Mouse (Mus musculus): Measurements from ENCODE around the gene Lpcat1.

Lpcat1 gene

DNA sequence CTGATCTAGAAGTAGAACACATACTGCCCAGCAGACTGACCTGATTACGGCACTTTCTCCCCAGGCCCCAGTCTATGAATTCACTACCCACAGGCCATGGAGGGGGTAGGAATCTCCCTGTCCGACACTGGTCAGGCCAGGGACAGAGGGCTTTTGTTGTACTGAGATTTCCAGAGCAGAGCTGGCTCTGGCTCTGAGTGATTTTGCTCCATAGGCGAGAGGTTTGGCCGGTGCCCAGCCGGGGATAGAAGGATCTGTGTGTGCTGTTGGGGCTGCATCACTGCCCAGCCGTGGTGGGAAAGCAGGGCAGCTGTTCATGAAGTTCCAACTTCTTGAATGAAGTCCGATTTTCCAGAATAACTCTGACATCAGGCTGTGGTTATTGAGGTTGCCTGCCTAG, 20.1 kb upstream of the Lpcat1 start:
- peak; percentile 27 for DNase-seq (ENCODE audit: low read depth, low spot score)

DNA sequence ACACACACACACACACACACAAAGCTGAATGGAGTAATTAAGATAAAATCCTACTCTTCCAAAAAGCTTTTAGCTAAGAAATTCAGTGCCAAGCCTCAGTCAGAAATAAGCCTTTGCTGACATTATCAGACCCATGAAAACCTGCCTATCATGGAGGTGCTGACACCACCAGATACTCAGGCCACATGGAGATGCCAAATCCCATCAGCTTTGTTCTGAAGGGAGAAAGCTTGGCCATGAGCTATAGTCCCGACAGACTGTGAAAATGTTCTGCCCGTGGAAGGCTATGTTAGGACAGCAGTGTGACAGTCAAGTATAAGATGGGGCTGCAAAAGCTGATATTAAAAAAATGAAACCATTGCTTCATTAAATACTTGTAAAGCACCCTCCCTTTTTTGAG, 19.5 kb upstream of the Lpcat1 start:
- DNase-seq (ENCODE audit: low read depth, low spot score), result no peak

DNA sequence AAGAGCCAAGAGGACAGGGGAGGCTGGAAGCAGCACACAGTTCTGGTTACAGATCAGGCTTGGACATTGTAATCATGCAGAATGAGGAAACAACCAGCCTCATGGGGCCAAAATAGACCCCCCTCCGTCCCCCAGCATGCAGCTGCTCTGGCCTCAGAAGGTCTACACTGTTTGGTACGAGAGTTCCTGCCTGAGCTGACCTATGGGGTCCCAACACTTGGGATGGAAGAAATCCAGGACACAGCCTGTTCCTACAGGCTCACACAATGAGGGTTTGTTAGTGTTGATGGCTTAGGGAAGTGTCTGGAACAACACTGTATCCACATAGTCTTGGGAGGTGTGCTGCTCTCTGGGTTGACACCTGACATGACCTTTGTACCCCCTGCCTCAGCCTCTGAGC, 18.8 kb upstream of the Lpcat1 start:
- DNase-seq (ENCODE audit: low read depth, low spot score), result no peak

DNA sequence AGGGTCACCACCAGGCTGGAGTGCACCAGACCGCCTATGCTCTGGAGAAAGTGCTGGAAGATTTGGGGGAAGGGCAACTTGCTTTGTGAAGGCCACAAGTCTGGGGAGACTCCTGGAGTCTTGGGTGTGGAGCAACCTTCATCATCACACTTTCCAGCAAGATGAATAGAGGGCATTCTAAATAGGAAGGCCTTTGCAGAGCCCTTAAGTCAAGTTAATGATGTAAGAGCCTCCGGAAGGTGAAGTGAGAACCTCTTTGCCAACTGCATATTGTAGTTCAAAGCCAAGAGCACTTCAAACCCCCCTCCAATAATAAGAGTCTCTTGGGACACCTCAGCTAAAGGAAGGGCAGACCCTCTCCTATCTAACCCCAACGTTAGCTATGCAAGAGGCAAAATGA, 18.3 kb upstream of the Lpcat1 start:
- DNase-seq (ENCODE audit: low read depth, low spot score), result no peak

DNA sequence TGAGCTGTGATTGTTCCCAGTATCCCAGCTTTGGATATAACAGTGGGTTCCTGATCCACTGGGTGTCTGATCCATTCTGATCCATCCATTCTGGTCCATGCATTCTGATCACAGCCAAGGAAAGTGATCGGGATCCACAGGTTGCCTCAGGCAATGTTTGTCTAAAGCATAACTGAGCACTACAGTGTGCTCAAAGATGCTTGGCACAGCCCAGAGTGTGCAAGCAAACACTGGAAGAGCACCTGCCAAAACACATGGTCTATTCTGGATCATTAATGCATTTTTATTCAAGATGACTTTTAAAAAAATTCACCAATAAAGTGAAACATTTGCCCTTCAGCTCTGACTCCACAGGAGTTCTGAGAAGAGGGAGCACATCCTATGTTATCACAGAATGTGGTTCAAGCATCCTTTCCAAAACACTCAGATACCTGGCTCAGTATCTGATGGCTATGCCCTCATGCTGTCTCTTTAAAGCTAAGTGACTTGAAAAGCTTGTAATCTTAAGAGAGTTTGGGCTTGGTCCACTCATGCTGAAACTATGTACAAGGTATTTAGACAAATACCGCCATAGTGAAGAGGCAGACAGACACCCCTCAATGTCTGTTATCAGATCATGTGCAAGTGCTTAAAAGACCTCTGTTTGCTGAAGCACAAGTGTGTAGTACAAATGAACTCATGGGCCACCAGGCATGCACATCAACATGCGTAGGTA, 13.3 kb upstream of the Lpcat1 start:
- no peak for DNase-seq (ENCODE audit: low read depth, low spot score)

DNA sequence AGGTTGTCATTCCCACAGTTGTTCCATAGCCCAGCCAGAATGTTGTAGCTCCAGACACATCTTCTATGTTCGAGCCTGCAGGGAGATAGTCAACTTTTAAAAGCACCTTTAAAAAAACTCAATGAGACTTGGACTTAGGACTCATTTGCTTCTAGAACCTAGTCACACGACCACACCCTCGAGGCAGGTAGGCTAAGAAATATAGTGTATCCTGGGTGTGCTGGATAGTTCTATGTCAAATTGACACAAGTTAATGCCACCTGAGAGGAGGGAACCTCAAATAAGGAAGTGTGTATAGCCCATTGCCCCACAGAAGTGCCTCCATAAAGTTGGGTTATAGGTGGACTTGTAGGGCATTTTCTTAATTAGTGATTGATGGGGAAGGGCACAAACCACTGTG, 11.7 kb upstream of the Lpcat1 start:
- no peak for DNase-seq (ENCODE audit: low read depth, low spot score)

DNA sequence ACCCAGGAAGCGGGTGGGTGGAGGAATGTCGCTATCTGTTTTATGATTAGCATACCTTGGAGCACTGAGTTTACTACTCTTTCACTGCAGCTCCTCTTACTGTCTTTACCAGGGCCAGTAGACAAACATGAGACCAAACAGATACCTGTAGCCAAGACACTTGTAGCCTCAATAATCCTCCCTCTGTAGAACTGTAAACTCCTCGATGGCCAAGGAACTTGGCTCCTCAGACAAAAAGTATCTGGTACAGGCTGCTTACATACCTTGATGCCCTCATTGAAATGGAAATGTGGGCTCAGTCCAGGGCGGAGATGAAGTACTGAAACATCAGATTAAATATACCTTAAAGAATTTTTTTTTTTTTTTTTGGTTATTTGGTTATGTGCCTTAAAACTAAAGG, 9.7 kb upstream of the Lpcat1 start:
- DNase-seq (ENCODE audit: low read depth, low spot score), result no peak

DNA sequence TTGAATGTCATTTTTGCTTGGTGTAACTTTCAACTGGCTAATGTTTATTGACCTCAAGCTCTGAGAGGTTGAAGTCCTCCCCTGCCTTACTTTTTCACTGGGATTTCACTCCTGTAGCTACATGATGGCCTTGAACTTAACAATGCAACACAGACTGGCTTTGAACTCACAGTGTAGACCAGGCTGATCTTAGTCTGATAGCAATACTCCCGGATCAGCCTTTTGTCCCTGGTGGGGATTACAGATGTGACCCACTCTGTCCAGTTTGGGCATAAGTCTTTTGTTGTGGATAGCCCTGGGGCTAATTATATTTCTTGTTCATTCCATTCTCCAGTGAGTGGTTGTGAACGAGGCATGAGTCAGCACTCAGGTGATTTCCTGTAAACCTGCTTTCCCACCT, 9.3 kb upstream of the Lpcat1 start:
- no peak for DNase-seq (ENCODE audit: low read depth, low spot score)

DNA sequence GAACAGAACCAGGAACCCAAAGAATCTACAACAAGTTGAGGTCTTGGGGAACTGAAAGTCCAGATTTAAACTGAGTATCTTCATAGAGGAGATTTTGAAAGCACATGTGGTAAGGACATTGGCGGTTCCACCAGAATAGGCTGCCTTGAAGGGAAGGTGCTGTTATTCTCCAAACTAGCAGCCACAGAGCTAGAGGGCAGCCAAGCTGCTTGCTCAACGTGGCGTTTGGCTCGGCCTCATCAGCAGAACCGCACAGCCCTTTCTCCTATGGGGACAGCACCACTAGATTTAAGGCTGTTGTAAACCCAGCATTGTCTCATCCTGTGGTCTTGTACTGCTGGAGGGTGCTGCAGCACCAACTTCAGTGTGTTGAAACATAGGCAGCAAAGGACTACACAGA, 8.3 kb upstream of the Lpcat1 start:
- DNase-seq (ENCODE audit: low read depth, low spot score), result no peak

DNA sequence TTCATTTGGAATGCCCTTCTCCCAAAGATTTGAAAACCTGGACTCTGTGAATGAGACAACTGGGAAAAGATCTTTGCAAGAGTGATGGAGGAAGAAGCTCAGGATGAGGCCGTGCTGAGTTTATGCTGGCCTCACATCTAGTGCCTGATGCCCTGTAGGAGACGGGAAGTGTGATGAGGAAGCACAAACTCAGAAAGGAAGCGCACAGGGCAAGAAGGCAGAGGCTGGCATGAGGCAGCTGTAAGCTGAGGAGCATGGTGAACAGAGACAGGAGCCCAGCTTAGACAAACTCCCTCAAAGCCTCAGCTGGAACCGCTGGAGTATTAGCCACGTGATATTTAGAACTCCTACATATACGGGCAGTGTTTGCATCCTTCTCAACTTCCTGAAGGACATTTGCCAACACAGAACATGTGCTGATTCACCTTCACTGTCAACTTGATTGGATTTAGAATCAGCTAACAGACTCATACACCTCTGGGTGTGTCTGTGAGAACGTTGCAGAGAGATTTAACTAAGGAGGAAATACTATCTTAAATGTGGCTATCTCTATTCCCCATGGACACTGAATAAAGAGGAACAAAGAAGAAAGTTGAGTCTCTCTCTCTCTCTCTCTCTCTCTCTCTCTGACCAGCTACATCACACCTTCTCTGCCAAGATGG, 7.7 kb upstream of the Lpcat1 start:
- no peak for DNase-seq (ENCODE audit: low read depth, low spot score)

DNA sequence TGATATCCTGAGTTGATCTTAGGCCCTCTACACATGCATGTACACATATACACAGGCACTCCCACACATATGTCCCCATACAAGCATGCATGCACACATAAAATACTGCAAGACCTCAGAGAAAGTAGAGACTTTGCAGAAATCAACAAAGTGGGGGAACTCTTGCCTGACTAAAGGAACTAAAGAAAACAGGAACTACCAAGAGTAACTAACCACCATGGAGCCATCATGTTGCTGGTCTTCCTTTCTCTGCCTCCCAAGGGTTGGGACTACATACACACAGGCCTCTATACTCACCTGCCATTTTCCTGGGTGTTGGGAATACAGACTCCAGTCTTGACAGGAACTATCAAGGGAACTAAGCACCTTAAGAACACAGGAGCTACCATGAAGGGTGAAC, 5.4 kb upstream of the Lpcat1 start:
- DNase-seq (ENCODE audit: low read depth, low spot score), result no peak

DNA sequence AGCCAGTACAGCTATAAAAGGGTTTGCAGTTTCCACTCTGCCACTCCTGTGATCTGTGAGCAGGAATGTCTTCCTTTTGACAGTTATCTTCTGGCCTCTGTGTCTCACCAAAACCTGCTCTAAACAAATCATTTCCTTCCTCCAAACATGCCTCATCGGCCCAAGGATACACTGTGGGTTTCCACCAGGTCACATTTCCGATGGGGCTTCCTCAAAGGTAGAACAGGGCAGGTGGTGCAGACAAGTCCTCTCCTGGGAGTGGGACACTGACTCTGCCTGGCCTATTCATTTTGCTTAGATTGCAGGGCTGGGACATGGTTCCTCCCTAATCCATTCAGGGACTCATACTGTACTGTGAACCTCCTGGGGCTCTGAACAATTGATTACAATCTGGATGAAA, 1.8 kb upstream of the Lpcat1 start:
- no peak for DNase-seq (ENCODE audit: low read depth, low spot score)

DNA sequence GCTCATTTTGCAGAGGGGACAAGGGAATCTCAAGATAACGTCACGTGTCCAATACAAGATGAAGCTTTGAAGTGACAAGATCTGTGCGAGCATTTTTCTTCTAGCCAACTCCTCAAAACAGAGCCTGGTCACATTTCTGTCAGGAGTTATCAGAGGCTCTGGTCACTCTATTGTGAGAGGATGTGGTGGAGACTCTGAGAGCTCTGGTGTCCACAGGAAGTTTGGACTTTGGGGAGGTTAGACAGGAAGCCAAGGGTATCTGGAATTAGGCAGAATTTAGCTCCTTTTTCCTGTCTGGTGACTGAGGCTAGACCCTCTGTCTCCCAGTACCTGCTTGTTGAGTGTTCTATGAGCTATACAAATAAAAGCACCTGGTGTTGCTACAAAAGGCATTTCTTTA, 586 bp upstream of the Lpcat1 start:
- no peak for DNase-seq (ENCODE audit: low read depth, low spot score)

DNA sequence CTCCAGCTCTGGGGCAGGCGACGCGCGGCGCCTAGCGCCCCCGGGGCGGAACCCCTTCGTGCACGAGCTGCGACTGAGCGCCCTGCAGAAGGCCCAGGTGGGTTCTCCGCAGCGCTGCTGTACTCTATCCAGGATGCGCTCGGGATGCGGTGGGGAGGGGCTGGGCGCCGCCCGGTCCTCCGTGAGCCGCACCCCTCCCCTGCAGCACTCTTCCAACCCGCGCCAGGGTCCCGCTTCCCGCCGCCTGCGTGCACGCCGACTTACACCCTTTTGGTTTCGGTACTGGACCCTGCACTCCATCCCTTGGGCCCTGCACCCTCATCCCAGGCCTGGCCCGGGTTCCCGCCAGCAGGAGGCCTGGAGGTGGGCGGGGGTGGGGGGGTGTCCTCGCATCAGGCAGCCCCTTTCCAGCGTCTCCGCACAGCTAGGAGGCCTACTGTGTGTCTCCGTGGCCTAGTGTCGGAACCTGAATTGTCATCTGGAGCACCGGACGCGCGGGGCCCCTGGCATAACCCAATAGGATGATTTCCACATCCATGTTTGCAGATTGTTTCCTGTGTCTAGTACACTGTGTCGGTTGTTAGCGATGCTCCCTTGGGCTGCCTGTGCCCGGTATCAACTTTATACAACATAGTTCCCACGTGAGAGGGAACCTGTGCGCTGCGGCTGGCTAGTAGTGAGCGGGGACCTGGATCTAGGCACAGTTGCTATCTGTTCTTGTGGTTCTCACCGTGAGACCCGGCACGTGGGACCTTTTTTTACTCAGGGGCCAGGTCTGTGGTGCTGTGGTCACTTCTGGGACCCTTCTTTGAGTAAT, 632 bp downstream of the Lpcat1 start:
- peak; percentile 34 for DNase-seq (ENCODE audit: low read depth, low spot score)

DNA sequence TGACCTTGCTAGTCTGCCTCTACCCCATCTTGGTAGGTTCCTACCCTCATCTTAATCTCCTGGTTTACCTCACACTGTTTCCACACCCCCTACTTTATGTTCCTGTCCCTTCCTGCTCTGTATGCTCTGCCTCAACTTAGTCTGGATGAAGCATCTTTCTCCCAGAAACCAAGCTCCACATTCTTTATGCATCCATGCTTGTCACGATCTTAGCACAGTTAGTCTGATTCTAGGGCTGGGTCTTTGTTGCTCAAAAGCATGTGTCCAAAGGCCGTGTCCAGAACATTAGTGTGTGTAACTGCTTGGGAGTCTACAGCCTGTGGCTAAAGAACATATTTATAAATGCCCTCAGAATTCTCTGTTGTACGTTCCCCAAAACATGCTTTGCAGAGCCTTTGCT, 1.8 kb downstream of the Lpcat1 start:
- no peak for DNase-seq (ENCODE audit: low read depth, low spot score)

DNA sequence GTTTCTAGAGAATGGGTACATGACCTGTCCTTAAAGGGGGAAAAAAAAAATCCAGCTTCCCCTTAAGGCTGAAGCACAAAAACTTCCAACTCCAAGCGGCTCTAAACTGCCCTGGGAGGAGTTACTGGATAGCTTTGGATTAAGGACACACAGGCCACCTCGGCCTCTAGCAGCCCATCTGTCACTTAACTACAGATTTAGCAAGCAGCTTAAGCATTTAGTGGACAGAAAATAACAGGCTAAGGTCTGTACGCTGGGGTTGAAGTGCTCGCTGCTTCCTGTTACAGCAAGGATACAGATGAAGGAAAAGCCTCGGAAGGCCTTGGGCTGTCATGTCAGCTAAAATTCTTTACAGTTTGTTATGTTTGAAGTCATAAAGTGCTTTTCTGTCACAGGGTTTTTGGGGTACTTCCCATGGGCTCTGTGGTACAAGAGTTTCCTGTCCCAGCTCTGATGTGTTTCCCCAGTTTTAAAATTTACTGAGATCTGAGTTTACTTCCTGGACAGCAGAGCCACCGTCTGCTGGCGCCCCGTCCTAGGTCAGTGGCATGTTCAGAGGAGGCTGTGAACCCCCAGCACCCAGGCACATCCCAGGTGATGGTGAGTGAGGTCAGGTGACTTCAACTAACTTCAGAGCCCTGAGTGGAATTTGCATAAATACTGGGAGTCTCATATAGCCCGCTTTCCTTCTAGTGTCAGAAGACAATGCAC, 2.4 kb downstream of the Lpcat1 start:
- no peak for DNase-seq (ENCODE audit: low read depth, low spot score)

DNA sequence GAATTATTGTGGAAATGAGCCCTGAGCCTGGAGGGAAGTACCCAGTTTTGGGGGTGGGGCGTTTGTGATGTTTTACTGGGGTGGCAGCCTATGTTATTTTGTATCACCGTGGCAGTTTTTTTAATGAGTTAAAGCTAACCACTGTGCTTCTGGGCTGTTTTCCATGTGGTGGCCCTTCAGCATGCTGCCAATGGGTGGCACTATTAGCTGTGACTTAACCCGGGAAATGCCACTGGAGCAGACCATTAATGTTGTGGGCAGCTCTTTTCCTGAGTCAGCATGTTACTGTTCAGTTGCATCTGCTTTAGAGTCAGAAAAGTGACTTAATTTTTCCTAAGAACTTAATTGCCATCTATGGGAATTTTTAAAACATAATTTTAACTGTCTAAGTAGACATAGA, 5.5 kb downstream of the Lpcat1 start:
- peak; percentile 27 for DNase-seq (ENCODE audit: low read depth, low spot score)

DNA sequence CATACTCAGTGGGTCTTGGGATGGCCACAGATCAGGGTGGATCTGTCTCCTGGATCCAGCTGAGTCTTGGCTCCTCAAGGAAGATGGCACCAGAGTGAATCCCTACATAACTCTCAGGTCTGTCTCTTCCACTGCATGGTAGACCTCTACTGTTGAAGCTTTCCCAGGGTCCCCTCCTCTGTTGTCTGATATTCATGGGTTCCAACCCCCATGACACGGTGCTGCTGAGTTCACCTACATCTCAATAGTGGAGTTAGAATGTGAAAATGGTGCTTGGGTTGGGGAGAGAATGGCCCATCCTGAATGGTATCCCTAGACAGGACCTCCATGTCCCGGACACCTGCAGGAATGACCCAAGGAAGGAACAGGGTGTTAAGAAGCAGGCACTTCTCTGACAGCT, 6.7 kb downstream of the Lpcat1 start:
- no peak for DNase-seq (ENCODE audit: low read depth, low spot score)

DNA sequence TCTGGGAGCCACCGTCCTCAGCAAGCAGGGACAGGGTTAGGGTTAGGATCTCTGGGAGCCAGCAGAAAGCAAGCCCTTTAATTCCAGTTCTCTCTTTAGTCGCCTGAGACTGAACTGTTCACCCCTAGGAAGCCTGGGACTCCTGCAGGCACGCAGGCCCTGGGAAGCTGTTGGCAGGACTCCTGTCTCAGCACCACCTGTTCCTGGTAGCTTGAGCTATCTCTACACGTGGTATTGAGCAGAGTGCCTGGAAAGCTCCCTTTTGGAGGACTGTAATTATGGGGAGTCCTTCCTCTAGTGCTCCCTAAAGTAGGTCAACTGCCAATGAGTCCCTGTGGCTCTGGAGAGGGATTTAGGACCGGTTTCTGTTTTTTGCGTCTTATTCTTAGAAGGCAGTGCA, 7.2 kb downstream of the Lpcat1 start:
- no peak for DNase-seq (ENCODE audit: low read depth, low spot score)

DNA sequence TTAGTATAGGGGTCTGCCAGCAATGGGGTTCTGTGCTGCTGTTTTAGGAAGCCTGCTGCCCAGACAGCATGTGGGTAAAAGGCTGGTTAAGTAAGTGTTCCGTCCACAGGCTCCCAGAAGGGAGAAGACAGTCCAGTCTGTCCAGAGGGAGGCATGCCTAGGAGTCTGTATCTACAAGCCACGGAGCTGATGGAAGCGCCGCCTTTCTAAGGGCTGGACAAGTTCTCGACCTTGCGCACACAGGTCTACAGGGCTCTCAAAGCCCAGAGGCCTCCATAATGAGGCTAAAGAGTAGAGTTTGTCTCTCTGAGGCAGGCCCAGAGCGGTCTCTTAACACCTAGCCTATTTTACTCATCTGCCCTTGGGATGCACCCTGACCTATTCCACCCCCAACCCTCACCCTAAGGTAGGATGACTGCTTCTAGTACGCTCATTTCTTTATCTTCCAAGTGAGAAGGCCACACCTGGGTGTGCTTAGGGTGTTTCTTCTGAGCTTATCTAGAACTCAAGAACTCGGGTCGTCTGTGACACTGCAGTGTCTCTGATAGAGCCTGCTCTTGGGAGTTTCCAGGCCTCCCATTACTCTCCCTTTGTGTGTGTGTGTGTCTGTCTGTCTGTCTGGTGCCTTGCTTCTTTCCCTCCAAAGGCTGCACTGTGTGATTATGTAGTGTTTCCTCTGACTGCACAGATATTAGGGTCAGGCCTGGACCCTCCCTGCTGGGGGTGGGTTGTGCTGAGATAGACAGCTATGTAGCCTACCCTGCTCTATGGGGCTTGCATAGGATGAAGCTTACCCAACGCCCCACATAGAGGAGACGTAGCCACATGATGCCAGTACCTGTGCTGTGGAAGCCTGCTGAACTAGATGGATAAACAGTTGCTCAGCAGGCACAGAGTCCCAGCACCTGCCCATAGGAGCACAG, 8.3 kb downstream of the Lpcat1 start:
- DNase-seq (ENCODE audit: low read depth, low spot score), result no peak

DNA sequence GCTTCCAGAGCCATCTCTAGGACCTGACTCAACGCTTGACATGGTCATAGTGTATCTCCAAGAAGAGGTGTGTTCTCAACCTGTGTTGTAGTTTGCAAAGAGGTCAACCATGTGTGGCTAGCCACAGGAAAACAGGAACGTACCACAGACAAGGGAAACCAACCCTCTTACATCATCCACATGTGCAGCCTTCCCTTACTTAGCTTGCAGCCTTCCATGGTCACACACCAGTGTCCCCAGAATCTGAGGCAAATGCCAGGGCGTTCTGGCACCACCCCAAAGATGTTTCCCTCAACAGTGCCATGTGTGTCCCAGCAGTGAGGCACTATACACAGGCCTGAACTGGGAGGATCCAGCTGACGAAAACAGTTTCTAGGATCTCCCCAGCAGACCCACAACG, 9.3 kb downstream of the Lpcat1 start:
- DNase-seq (ENCODE audit: low read depth, low spot score), result no peak

All from 3T3-L1 (cell line).